Mouse (Mus musculus) thymus, adult 2 months (tissue): ENCODE results near the gene Cpox. TPM values are rescaled to one million over a fixed set of nuclear protein-coding genes. Genes with fewer than 3 reads are reported as not detected.

Experiments used
- DNase-seq: peaks from one replicate; pipeline ENCODE4 v3.0.0; 2021
- H3K27ac ChIP-seq: fragments of 200-500 bp; 2 replicates; pipeline ENCODE4 v1.5.1; 2012; ENCODE audit warnings: low read length, control low read depth; ENCODE audit not compliant: control insufficient read depth, insufficient read depth
- H3K27me3 ChIP-seq: fragments of 200-500 bp; 2 replicates; pipeline ENCODE4 v1.6.1; 2012; ENCODE audit warnings: mild to moderate bottlenecking, low read length, moderate library complexity, mixed read lengths; ENCODE audit not compliant: control insufficient read depth, insufficient read depth
- H3K36me3 ChIP-seq: fragments of 200-500 bp; 2 replicates; pipeline ENCODE4 v1.6.1; 2012; ENCODE audit warnings: mild to moderate bottlenecking, low read length, moderate library complexity; ENCODE audit not compliant: control insufficient read depth, insufficient read depth
- H3K4me1 ChIP-seq: fragments of 200-500 bp; replicated peaks from 2 replicates; pipeline ENCODE4 v1.6.1; 2012; ENCODE audit warnings: low read length; ENCODE audit not compliant: control insufficient read depth, insufficient read depth
- H3K4me3 ChIP-seq: fragments of 200-500 bp; 2 replicates; pipeline ENCODE4 v1.5.1; 2012; ENCODE audit warnings: mild to moderate bottlenecking, low read length, control low read depth, moderate library complexity; ENCODE audit not compliant: control insufficient read depth, insufficient read depth
- CTCF ChIP-seq: fragments of 200-500 bp; IDR thresholded peaks from 2 replicates; pipeline ENCODE4 v1.5.1; 2012; ENCODE audit warnings: mild to moderate bottlenecking, control low read depth, low read length, moderate library complexity, borderline replicate concordance; ENCODE audit not compliant: control insufficient read depth, poor library complexity, insufficient read depth; ENCODE audit errors: extremely low read depth
- POLR2A ChIP-seq: fragments of 200-500 bp; IDR thresholded peaks from 2 replicates; pipeline ENCODE4 v1.6.1; 2012; ENCODE audit warnings: mild to moderate bottlenecking, low read length, control low read depth, moderate library complexity; ENCODE audit not compliant: control insufficient read depth, poor library complexity, insufficient read depth; ENCODE audit errors: extremely low read depth
- WGBS: fragments of 180-500 bp; shearing (Covaris S2); methylation state at CpG from one replicate; pipeline ENCODE4 v1.1.7; 2018; 5-methylcytosine and 5-hydroxymethylcytosine counted together
- polyA plus RNA-seq: library from polyadenylated mRNA; depleted of rRNA; stranded (reverse); fragments of >200 nt; gene quantifications from 2 replicates; pipeline ENCODE4 v1.2.3, GENCODE M21; 2012

The Cpox gene
- polyA plus RNA-seq, 1 experiment: 14.1 TPM

DNA sequence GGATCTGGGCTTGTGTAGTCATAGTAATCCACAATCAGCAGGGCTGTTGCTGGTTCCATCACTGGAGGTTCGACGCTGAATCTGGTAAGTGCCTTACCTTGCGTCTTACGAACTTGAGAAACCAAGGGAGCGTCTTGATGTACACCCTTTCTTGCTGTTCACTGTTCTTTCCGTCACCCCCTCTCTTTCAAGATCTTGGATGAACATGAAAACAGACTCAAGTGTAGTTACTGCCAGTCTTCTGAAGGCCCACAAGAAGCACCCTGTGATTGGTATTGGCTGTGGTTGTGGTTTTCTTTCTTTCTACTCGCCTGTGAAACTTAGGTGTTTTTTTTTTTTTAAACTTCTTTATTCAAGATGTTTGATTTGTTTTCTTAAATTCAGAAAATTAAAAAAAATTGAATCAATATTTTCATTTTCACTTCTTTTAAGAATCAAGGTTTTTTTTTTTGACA lies 48.6 kb downstream of the Cpox start, which contains the start of gene Gpr15:
Gene Gpr15, minus strand, starts transcription at position 405 of the 455 bp plus-strand sequence.
- no peak for DNase-seq
- Histone ChIP-seq H3K4me3 (no peak within 1 kb of the TSS), H3K27ac (no peak within 1 kb of the TSS), H3K27me3 (no peaks in the 10 kb centered on the region), H3K36me3 (no peaks in the 10 kb centered on the region), H3K4me1 (no peaks in the 10 kb centered on the region)
- 67% methylated on average over 7 of the region's 7 CpGs for WGBS
- no peak for TF ChIP-seq POLR2A
- no peak for TF ChIP-seq CTCF

DNA sequence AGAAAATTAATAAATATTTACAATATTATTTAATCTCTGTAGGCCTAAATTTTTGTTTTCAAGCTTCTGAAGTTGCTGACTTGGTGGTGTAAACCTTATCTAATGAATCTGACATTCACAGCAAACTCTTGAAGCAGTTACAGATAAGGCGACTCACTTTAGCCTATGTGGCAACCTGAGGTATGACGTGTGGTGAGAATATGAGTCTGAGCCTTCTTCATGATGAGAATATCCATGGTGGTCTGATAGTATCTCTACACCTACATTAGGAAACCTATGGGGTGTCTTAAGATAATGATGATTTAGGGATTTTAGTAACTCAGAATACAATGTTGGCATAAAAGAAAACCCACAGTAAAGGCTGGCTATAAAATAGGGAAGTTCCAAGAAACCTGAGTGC lies 52.2 kb downstream of the Cpox start:
- Histone ChIP-seq H3K36me3 (no peaks in the 10 kb centered on the region), H3K4me3 (no peak overlapping the region), H3K27me3 (no peaks in the 10 kb centered on the region), H3K27ac (no peak overlapping the region), H3K4me1 (no peaks in the 10 kb centered on the region)
- no peak for TF ChIP-seq CTCF
- TF ChIP-seq POLR2A: no peak
- WGBS: 81% methylated on average over 2 of the region's 2 CpGs
- no peak for DNase-seq

GRCm38 (mm10) chr16:58726680-58727476 lies 56.8 kb downstream of the Cpox start:
- H3K27me3 ChIP-seq: no peaks in the 10 kb centered on the region
- H3K4me3 ChIP-seq: no peak overlapping the region
- H3K36me3 ChIP-seq: peaks cover 10% of the 10 kb centered on the region
- TF ChIP-seq POLR2A (no peak), CTCF (no peak)
- H3K27ac ChIP-seq: no peak overlapping the region
- peaks cover 2% of the 10 kb centered on the region; the same call in 1 of the 2 replicates for H3K4me1 ChIP-seq
- DNase-seq: no peak
- 85% methylated on average over 11 of the region's 11 CpGs for WGBS

DNA sequence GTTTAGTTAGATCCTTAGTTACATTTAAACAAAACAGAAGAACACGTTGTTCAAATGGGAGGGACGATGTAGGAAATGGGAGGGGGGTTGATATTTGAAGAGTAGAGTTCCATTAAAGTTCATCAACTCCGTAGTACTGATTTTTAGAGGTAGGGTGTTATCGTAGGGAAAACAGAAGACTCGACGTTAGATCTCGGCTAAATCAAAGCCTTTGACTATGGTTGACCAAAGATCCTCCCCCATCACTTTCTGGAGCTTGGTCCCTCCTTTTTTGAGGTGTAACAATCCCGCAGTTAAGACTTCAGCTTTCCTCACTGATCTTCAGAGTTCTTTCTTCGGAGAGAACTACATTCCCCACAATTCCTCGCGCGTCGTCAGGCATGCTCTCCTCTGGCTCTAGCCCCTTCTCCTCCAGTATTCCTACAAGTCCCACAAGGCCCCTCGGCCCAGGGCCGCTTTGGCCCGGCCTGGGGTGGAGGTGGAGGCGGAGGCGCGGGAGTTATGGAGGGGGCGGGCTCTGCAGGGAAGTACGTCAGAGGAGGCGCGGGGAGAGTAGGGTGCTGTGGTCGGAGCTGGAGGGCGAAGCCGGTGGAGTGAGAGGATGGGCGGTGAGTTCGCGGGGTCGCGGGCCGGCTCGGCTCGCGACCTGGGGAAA lies 57.5 kb downstream of the Cpox start, which contains the start of gene Cldnd1:
Gene Cldnd1, plus strand, starts transcription at position 434 of the 655 bp plus-strand sequence.
- peak; percentile 57; the same call in 1 of the 2 replicates for TF ChIP-seq CTCF
- TF ChIP-seq POLR2A: no peak; the same call in none of the 2 replicates
- Histone ChIP-seq H3K36me3 (peaks cover 17% of the 10 kb centered on the region), H3K27ac (no peak within 1 kb of the TSS), H3K4me3 (peak within 1 kb of the TSS; percentile 58), H3K4me1 (peaks cover 2% of the 10 kb centered on the region; the same call in 1 of the 2 replicates), H3K27me3 (no peaks in the 10 kb centered on the region)
- DNase-seq: peak; percentile 94
- WGBS: 4% methylated on average over 35 of the region's 35 CpGs

DNA sequence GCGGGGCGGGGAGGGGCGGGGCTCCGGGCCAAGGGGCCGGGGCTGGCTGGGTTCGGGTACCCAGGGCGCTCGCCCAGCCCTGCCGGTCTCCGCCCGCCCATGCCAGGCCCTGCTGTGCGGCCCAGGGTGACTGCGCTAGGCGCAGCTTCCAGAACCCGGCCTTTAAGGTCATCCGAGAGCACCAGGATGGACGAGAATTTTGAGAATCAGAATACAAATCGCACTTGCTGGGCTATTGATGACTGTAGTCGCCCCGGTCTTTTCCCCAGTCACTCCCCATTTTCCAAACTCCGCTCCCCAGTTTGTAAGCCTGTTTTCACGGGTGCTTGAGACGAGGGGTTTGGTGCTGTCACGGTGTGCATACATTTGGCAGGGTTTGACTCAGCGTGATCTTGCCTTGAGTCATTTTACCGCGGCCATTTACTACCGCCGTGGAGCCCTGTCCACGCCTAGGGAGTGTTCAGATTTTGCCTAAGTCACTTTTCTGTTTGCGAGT lies 58.1 kb downstream of the Cpox start:
- Histone ChIP-seq H3K27ac (no peak overlapping the region), H3K27me3 (no peaks in the 10 kb centered on the region), H3K4me3 (peak overlapping the region; percentile 58), H3K36me3 (peaks cover 19% of the 10 kb centered on the region), H3K4me1 (peaks cover 2% of the 10 kb centered on the region; the same call in 1 of the 2 replicates)
- TF ChIP-seq POLR2A (no peak), CTCF (no peak)
- DNase-seq: no peak
- under 1% methylated on average over 24 of the region's 31 CpGs for WGBS

GRCm38 (mm10) chr16:58738205-58738604 lies 68.1 kb downstream of the Cpox start:
- 89% methylated on average over 4 of the region's 4 CpGs for WGBS
- no peak for DNase-seq
- TF ChIP-seq POLR2A: no peak
- no peak overlapping the region for H3K4me3 ChIP-seq
- no peaks in the 10 kb centered on the region for H3K27me3 ChIP-seq
- no peak overlapping the region for H3K27ac ChIP-seq
- H3K36me3 ChIP-seq: no peaks in the 10 kb centered on the region; the same call in 1 of the 2 replicates
- H3K4me1 ChIP-seq: no peaks in the 10 kb centered on the region
